Mouse (Mus musculus): ENCODE data around the gene Gje1. TPM values are rescaled to one million over a fixed set of nuclear protein-coding genes. Genes with fewer than 3 reads are reported as not detected.

Gene Gje1
- total RNA-seq (2023), result not detected

DNA sequence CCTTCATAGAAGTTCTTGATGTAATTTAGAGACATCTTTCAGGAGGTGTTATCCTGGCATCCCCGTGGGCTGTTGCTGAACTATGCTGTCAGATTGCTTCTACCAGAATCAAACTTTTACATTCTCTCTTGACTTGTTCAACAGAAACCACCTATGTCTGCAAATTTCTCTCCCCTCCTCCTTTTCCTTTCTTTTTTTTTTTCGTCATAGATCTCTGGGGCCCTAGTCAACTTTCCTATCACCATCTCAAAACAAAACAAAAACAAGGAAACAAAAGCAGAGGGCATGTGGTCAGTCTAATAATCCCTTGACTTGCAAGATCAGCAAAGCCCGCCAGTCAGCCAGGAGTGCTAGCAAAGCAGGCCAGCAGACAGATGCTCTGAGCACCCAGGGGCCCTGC lies at the start of gene Gje1:
TSS of gene Gje1 (minus strand) at position 101 of the 400 bp plus-strand sequence.

GRCm38 (mm10) chr10:14705072-14706066 lies 12.6 kb downstream of the Gje1 start, which contains the start of the genes Vta1 and Nmbr:
Vta1 (minus strand) TSS chr10:14705560.
Nmbr (plus strand) TSS chr10:14705591.

Other genes with a start within 250 kb of the Gje1 start
- 10 to 100 TPM; 11.1 to 13.3 TPM for gene Adgrg6, start 172.6 kb downstream of the Gje1 start, total RNA-seq (2023)
- gene Vta1, start 12.7 kb downstream of the Gje1 start, total RNA-seq (2023), result 10 to 100 TPM; 46.9 to 52.3 TPM
- not detected for gene Nmbr, start 12.6 kb downstream of the Gje1 start, total RNA-seq (2023)